Mouse (Mus musculus): ENCODE data around the gene Furin. TPM values are rescaled to one million over a fixed set of nuclear protein-coding genes. Genes with fewer than 3 reads are reported as not detected.

Furin gene
- polyA plus RNA-seq, 1 experiment from 2014 or later = 4.0 TPM

GRCm38 (mm10) chr7:80342858-80343257, 62.4 kb downstream of the Furin start, which contains the start of gene Hddc3:
Hddc3 (plus strand) TSS chr7:80343104.
- peak; percentile 36 for ATAC-seq (ENCODE audit: low FRiP score)
- Histone ChIP-seq H3K9me3 (no peaks in the 10 kb centered on the region), H3K36me3 (peaks cover 6% of the 10 kb centered on the region; the same call in 1 of the 2 replicates), H3K4me2 (peak within 1 kb of the TSS; percentile 79), H3K27ac (peak within 1 kb of the TSS; percentile 87), H3K4me1 (replicated peaks) (peaks cover 48% of the 10 kb centered on the region), H3K27me3 (no peaks in the 10 kb centered on the region), H3K9ac (peak within 1 kb of the TSS; percentile 77), H3K4me3 (peak within 1 kb of the TSS; percentile 51)
- WGBS = under 1% methylated on average over 25 of the region's 25 CpGs

- H3K36me3 ChIP-seq = peaks cover 16% of the 10 kb centered on the region
- 69% methylated on average over 7 of the region's 7 CpGs for WGBS
- H3K27me3 ChIP-seq = no peaks in the 10 kb centered on the region
- H3K9ac ChIP-seq = no peak overlapping the region; the same call in 1 of the 2 replicates
- peaks cover 58% of the 10 kb centered on the region for H3K4me1 ChIP-seq (replicated peaks)
- no peaks in the 10 kb centered on the region for H3K9me3 ChIP-seq
- no peak overlapping the region for H3K4me3 ChIP-seq
- 0 out of 2 replicates have a peak overlapping the region, but pooled peaks have one; percentile 95 for H3K4me2 ChIP-seq
- peak overlapping the region; percentile 90 for H3K27ac ChIP-seq
- no peak for ATAC-seq (ENCODE audit: low FRiP score)
Measured at GRCm38 (mm10) chr7:80341793-80342192, 63.4 kb downstream of the Furin start.

GRCm38 (mm10) chr7:80340793-80341192, 64.4 kb downstream of the Furin start, which contains the start of gene Unc45a:
Unc45a (minus strand) TSS chr7:80341005.
- H3K4me3 ChIP-seq = peak within 1 kb of the TSS; percentile 64
- peaks cover 26% of the 10 kb centered on the region for H3K36me3 ChIP-seq
- 4% methylated on average over 11 of the region's 11 CpGs for WGBS
- ATAC-seq (ENCODE audit: low FRiP score) = peak; percentile 15; the same call in 1 of the 2 replicates
- H3K27me3 ChIP-seq = no peaks in the 10 kb centered on the region
- H3K4me2 ChIP-seq = peak within 1 kb of the TSS; percentile 95
- H3K9me3 ChIP-seq = no peaks in the 10 kb centered on the region
- peak within 1 kb of the TSS; percentile 90 for H3K9ac ChIP-seq
- peak within 1 kb of the TSS; percentile 90 for H3K27ac ChIP-seq
- H3K4me1 ChIP-seq (replicated peaks) = peaks cover 67% of the 10 kb centered on the region

GRCm38 (mm10) chr7:80339793-80340628, 65.2 kb downstream of the Furin start:
- WGBS = under 1% methylated on average over 45 of the region's 45 CpGs
- peak overlapping the region; percentile 64 for H3K4me3 ChIP-seq
- H3K27ac ChIP-seq = peak overlapping the region; percentile 90
- H3K27me3 ChIP-seq = no peaks in the 10 kb centered on the region
- ATAC-seq (ENCODE audit: low FRiP score) = peak; percentile 96
- H3K4me2 ChIP-seq = peak overlapping the region; percentile 95
- H3K9me3 ChIP-seq = no peaks in the 10 kb centered on the region
- H3K4me1 ChIP-seq (replicated peaks) = peaks cover 74% of the 10 kb centered on the region
- peaks cover 29% of the 10 kb centered on the region for H3K36me3 ChIP-seq
- peak overlapping the region; percentile 90 for H3K9ac ChIP-seq

- H3K27ac ChIP-seq = peak overlapping the region; percentile 90
- no peak for ATAC-seq (ENCODE audit: low FRiP score)
- no peaks in the 10 kb centered on the region for H3K9me3 ChIP-seq
- H3K9ac ChIP-seq = peak overlapping the region; percentile 90
- H3K4me1 ChIP-seq (replicated peaks) = peaks cover 74% of the 10 kb centered on the region
- no peaks in the 10 kb centered on the region for H3K27me3 ChIP-seq
- WGBS = 5% methylated on average over 17 of the region's 17 CpGs
- H3K36me3 ChIP-seq = peaks cover 35% of the 10 kb centered on the region
- peak overlapping the region; percentile 95 for H3K4me2 ChIP-seq
- peak overlapping the region; percentile 64 for H3K4me3 ChIP-seq
Measured at GRCm38 (mm10) chr7:80339371-80339770, 65.9 kb downstream of the Furin start.

Other genes with a start within 250 kb of the Furin start
- 23.9 and 26.5 TPM in 2 replicates for gene Sema4b, start 218.6 kb downstream of the Furin start, polyA plus RNA-seq (2015; fragmentation: Nextera tagmentation; extraction: Ambion mirVana)
- gene Cib1, start 172.6 kb downstream of the Furin start, polyA plus RNA-seq (2015; fragmentation: Nextera tagmentation; extraction: Ambion mirVana) = 35.0 and 38.1 TPM in 2 replicates
- 4.1 and 5.3 TPM in 2 replicates for gene Gdpgp1, start 172.6 kb downstream of the Furin start, polyA plus RNA-seq (2015; fragmentation: Nextera tagmentation; extraction: Ambion mirVana)
- gene Ttll13, start 159.1 kb downstream of the Furin start, polyA plus RNA-seq (2015; fragmentation: Nextera tagmentation; extraction: Ambion mirVana) = 1.7 and 2.1 TPM in 2 replicates
- gene Ngrn, start 144.2 kb downstream of the Furin start, polyA plus RNA-seq (2015; fragmentation: Nextera tagmentation; extraction: Ambion mirVana) = 60.3 and 62.3 TPM in 2 replicates
- 21.8 and 23.4 TPM in 2 replicates for gene Vps33b, start 135.8 kb downstream of the Furin start, polyA plus RNA-seq (2015; fragmentation: Nextera tagmentation; extraction: Ambion mirVana)
- 43.5 and 46.8 TPM in 2 replicates for gene Prc1, start 111.0 kb downstream of the Furin start, polyA plus RNA-seq (2015; fragmentation: Nextera tagmentation; extraction: Ambion mirVana)
- gene Rccd1, start 81.0 kb downstream of the Furin start, polyA plus RNA-seq (2015; fragmentation: Nextera tagmentation; extraction: Ambion mirVana) = 14.5 and 16.1 TPM in 2 replicates
- gene Unc45a, start 64.4 kb downstream of the Furin start, polyA plus RNA-seq (2015; fragmentation: Nextera tagmentation; extraction: Ambion mirVana) = 55.5 and 61.5 TPM in 2 replicates
- gene Hddc3, start 62.3 kb downstream of the Furin start, polyA plus RNA-seq (2015; fragmentation: Nextera tagmentation; extraction: Ambion mirVana) = 19.6 and 21.4 TPM in 2 replicates
- 20.8 and 23.4 TPM in 2 replicates for gene Man2a2, start 34.1 kb downstream of the Furin start, polyA plus RNA-seq (2015; fragmentation: Nextera tagmentation; extraction: Ambion mirVana)
- 6.1 and 6.9 TPM in 2 replicates for gene Fes, start 17.5 kb downstream of the Furin start, polyA plus RNA-seq (2015; fragmentation: Nextera tagmentation; extraction: Ambion mirVana)
- gene Blm, start 129.7 kb upstream of the Furin start, polyA plus RNA-seq (2015; fragmentation: Nextera tagmentation; extraction: Ambion mirVana) = 11.3 and 13.5 TPM in 2 replicates

Data from hindbrain, embryonic 13.5 days (tissue).